Mouse (Mus musculus): ENCODE data around the gene Rdx.

- TF ChIP-seq CTCF (IDR thresholded peaks at IDR 0.05; ENCODE audit: control insufficient read depth, insufficient read depth, low read length) (no peak), POLR2A (IDR thresholded peaks at IDR 0.05; ENCODE audit: borderline replicate concordance, control insufficient read depth, low read depth, low read length) (no peak)
Measured at GRCm38 (mm10) chr9:52007341-52007740, 39.6 kb upstream of the Rdx start.

All from bone marrow, adult 2 months (tissue).